Mouse (Mus musculus): ENCODE measurements at regions not wholly inside any gene's neighbourhood (a gene's known extent, or its start where the extent isn't known, plus 50 kb on each side); places are given as distances from the start of the nearest gene placed in this dataset.
A peak's percentile ranks its signal among the peaks of the same experiment; 100 is the strongest.

DNA sequence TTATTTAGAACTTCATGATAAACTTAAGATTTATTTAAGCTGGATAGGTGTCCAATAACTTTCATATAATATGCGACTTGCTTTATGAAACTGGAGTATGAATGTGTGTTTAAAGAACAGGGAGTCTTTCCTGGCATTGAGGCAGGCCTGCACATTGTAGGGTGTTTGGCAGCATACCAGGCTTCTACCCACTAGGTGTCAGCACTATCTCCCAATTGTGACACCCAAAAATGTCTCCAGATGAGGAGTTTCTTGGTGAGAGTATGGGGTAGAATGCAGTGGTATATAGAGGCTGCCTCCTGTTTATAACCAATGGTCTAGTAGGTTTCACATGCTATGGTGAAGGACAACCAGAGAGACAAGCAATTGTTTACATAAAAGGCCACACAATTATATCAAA, 311.9 kb downstream of the Gpat3 start:
- Histone ChIP-seq H3K27ac (replicated peaks) (no peak overlapping the region), H3K4me3 (no peak overlapping the region), H3K4me1 (no peaks in the 10 kb centered on the region), H3K36me3 (replicated peaks) (no peaks in the 10 kb centered on the region), H3K9me3 (0 out of 2 replicates have a peak, but pooled peaks cover 2% of the 10 kb centered on the region), H3K27me3 (replicated peaks; ENCODE audit: low read depth, poor library complexity, severe bottlenecking) (no peaks in the 10 kb centered on the region)
- WGBS = 56% methylated on average over 1 of the region's 1 CpGs
- DNase-seq (ENCODE audit: low spot score) = no peak

- 83% methylated on average over 3 of the region's 3 CpGs for WGBS
- no peaks in the 10 kb centered on the region for H3K27me3 ChIP-seq (replicated peaks; ENCODE audit: low read depth, poor library complexity, severe bottlenecking)
- no peak for DNase-seq (ENCODE audit: low spot score)
- H3K36me3 ChIP-seq (replicated peaks) = no peaks in the 10 kb centered on the region
- H3K9me3 ChIP-seq = no peaks in the 10 kb centered on the region
- no peak overlapping the region for H3K4me3 ChIP-seq
- H3K4me1 ChIP-seq = no peaks in the 10 kb centered on the region
- no peak overlapping the region for H3K27ac ChIP-seq (replicated peaks)
Measured at GRCm38 (mm10) chr5:101146345-101146744, 300.8 kb downstream of the Gpat3 start.

GRCm38 (mm10) chr5:101124941-101125453, 279.5 kb downstream of the Gpat3 start:
- Histone ChIP-seq H3K27ac (replicated peaks) (no peak overlapping the region), H3K9me3 (no peaks in the 10 kb centered on the region), H3K36me3 (replicated peaks) (no peaks in the 10 kb centered on the region), H3K27me3 (replicated peaks; ENCODE audit: low read depth, poor library complexity, severe bottlenecking) (peaks cover 81% of the 10 kb centered on the region), H3K4me1 (peaks cover 11% of the 10 kb centered on the region), H3K4me3 (no peak overlapping the region)
- 18% methylated on average over 5 of the region's 5 CpGs for WGBS
- DNase-seq (ENCODE audit: low spot score) = peak; percentile 21

GRCm38 (mm10) chr5:101122914-101123313, 277.4 kb downstream of the Gpat3 start:
- peaks cover 62% of the 10 kb centered on the region for H3K27me3 ChIP-seq (replicated peaks; ENCODE audit: low read depth, poor library complexity, severe bottlenecking)
- H3K9me3 ChIP-seq = no peaks in the 10 kb centered on the region
- no peak overlapping the region for H3K27ac ChIP-seq (replicated peaks)
- WGBS = 92% methylated on average over 6 of the region's 6 CpGs
- DNase-seq (ENCODE audit: low spot score) = no peak
- H3K4me3 ChIP-seq = no peak overlapping the region
- peaks cover 14% of the 10 kb centered on the region for H3K4me1 ChIP-seq
- H3K36me3 ChIP-seq (replicated peaks) = no peaks in the 10 kb centered on the region

GRCm38 (mm10) chr5:101120509-101121201, 275.1 kb downstream of the Gpat3 start:
- WGBS = 56% methylated on average over 5 of the region's 5 CpGs
- DNase-seq (ENCODE audit: low spot score) = no peak
- peaks cover 42% of the 10 kb centered on the region for H3K27me3 ChIP-seq (replicated peaks; ENCODE audit: low read depth, poor library complexity, severe bottlenecking)

DNA sequence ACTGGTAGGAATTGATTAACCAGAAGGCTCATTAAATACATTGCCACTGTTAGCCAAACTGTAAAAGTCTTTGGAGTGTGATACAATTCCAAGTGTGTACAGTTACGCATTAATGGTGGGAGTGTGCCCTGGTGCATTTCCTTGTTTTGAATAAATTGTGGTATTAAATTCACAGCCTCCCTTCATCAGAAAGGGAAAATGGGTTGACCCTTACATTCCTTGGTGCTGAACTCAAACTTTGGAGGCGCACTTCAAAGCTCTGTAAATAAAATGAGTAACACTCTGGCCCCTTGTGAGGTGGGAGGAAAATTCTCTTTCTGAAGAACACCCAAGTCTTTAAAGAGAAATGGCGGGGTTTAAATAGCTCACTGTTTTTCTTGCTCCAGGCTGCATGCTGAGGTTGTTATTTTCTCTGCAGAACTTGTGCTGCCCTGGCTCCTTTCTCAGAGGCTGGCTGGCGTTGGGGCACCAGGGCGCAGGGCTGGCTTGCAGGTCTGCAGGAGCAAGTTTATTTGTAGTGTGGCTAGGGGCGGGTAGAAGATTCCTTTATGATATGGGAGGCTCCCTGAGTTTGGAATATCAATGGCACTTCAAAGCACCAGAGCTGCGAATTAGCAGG, 266.7 kb downstream of the Gpat3 start:
- H3K4me3 ChIP-seq = no peak overlapping the region
- H3K36me3 ChIP-seq (replicated peaks) = no peaks in the 10 kb centered on the region
- WGBS = 44% methylated on average over 7 of the region's 7 CpGs
- H3K9me3 ChIP-seq = no peaks in the 10 kb centered on the region
- no peak overlapping the region for H3K27ac ChIP-seq (replicated peaks)
- H3K27me3 ChIP-seq (replicated peaks; ENCODE audit: low read depth, poor library complexity, severe bottlenecking) = peaks cover 6% of the 10 kb centered on the region; the same call in 1 of the 2 replicates
- peak; percentile 20 for DNase-seq (ENCODE audit: low spot score)
- peaks cover 12% of the 10 kb centered on the region for H3K4me1 ChIP-seq

More at GRCm38 (mm10) chr5:101120509-101121201, 275.1 kb downstream of the Gpat3 start:
- Histone ChIP-seq H3K9me3 (no peaks in the 10 kb centered on the region), H3K4me3 (no peak overlapping the region), H3K4me1 (peaks cover 14% of the 10 kb centered on the region), H3K36me3 (replicated peaks) (no peaks in the 10 kb centered on the region), H3K27ac (replicated peaks) (no peak overlapping the region)

- Histone ChIP-seq H3K4me3 (no peak overlapping the region), H3K36me3 (replicated peaks) (no peaks in the 10 kb centered on the region), H3K27me3 (replicated peaks; ENCODE audit: low read depth, poor library complexity, severe bottlenecking) (peaks cover 6% of the 10 kb centered on the region; the same call in 1 of the 2 replicates), H3K27ac (replicated peaks) (no peak overlapping the region), H3K4me1 (peaks cover 12% of the 10 kb centered on the region), H3K9me3 (no peaks in the 10 kb centered on the region)
- no peak for DNase-seq (ENCODE audit: low spot score)
- 66% methylated on average over 4 of the region's 4 CpGs for WGBS
Measured at GRCm38 (mm10) chr5:101111619-101112018, 266.1 kb downstream of the Gpat3 start.

GRCm38 (mm10) chr5:101100975-101101699, 255.6 kb downstream of the Gpat3 start:
- Histone ChIP-seq H3K27me3 (replicated peaks; ENCODE audit: low read depth, poor library complexity, severe bottlenecking) (no peaks in the 10 kb centered on the region), H3K4me3 (no peak overlapping the region), H3K9me3 (no peaks in the 10 kb centered on the region), H3K4me1 (no peaks in the 10 kb centered on the region), H3K27ac (replicated peaks) (no peak overlapping the region), H3K36me3 (replicated peaks) (no peaks in the 10 kb centered on the region)
- WGBS = 89% methylated on average over 11 of the region's 11 CpGs
- no peak for DNase-seq (ENCODE audit: low spot score)

GRCm38 (mm10) chr5:101091027-101091598, 245.6 kb downstream of the Gpat3 start:
- Histone ChIP-seq H3K4me3 (no peak overlapping the region), H3K9me3 (no peaks in the 10 kb centered on the region), H3K36me3 (replicated peaks) (no peaks in the 10 kb centered on the region), H3K4me1 (no peaks in the 10 kb centered on the region), H3K27me3 (replicated peaks; ENCODE audit: low read depth, poor library complexity, severe bottlenecking) (no peaks in the 10 kb centered on the region), H3K27ac (replicated peaks) (no peak overlapping the region)
- 81% methylated on average over 21 of the region's 21 CpGs for WGBS
- DNase-seq (ENCODE audit: low spot score) = no peak

DNA sequence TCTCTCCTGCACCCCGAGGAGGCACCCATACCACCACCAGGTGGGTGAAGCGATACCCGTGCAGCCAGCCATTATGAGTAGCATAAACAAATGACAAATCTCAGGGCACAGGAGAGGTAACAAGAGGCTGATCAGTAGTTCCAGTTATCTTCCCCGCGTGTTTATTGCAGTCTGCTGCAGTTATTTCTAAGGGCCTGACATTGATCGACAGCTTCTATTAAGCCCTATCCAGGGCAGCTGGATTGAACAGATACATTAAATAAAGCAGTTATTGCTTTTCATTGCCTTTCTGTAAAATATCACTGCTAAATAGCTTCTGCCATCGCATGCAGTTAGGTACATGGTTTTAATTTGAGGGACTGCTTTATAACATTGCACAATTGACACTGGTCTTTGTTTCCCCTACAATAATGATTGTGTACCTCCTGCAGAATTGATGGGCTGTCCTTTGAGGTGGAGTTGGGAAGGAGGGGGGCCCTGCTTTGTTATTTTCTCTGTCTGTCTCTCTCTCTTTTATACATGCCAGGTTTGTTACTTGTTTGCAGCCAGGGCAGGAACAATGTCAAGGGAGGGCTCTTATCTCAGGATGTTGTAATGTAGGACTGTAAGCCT, 245.0 kb downstream of the Gpat3 start:
- no peak overlapping the region for H3K4me3 ChIP-seq
- 90% methylated on average over 7 of the region's 7 CpGs for WGBS

GRCm38 (mm10) chr5:101085199-101085598, 239.7 kb downstream of the Gpat3 start:
- 89% methylated on average over 3 of the region's 3 CpGs for WGBS
- H3K9me3 ChIP-seq = no peaks in the 10 kb centered on the region
- no peaks in the 10 kb centered on the region for H3K4me1 ChIP-seq
- no peak overlapping the region for H3K4me3 ChIP-seq
- H3K36me3 ChIP-seq (replicated peaks) = no peaks in the 10 kb centered on the region
- H3K27me3 ChIP-seq (replicated peaks; ENCODE audit: low read depth, poor library complexity, severe bottlenecking) = no peaks in the 10 kb centered on the region
- no peak for DNase-seq (ENCODE audit: low spot score)
- H3K27ac ChIP-seq (replicated peaks) = no peak overlapping the region

More for the DNA sequence above, 245.0 kb downstream of the Gpat3 start:
- H3K27me3 ChIP-seq (replicated peaks; ENCODE audit: low read depth, poor library complexity, severe bottlenecking) = no peaks in the 10 kb centered on the region
- H3K9me3 ChIP-seq = no peaks in the 10 kb centered on the region
- H3K27ac ChIP-seq (replicated peaks) = no peak overlapping the region
- DNase-seq (ENCODE audit: low spot score) = no peak
- H3K36me3 ChIP-seq (replicated peaks) = no peaks in the 10 kb centered on the region
- H3K4me1 ChIP-seq = no peaks in the 10 kb centered on the region

GRCm38 (mm10) chr5:101082611-101083010, 237.1 kb downstream of the Gpat3 start:
- H3K36me3 ChIP-seq (replicated peaks) = no peaks in the 10 kb centered on the region
- 86% methylated on average over 20 of the region's 20 CpGs for WGBS
- no peak for DNase-seq (ENCODE audit: low spot score)
- H3K4me3 ChIP-seq = no peak overlapping the region
- H3K9me3 ChIP-seq = no peaks in the 10 kb centered on the region
- no peak overlapping the region for H3K27ac ChIP-seq (replicated peaks)
- no peaks in the 10 kb centered on the region for H3K27me3 ChIP-seq (replicated peaks; ENCODE audit: low read depth, poor library complexity, severe bottlenecking)
- H3K4me1 ChIP-seq = no peaks in the 10 kb centered on the region
